Mouse (Mus musculus) cerebellum, adult 2 months (tissue): Measurements from ENCODE around the gene Ereg.

Experiments used
- CTCF ChIP-seq: fragments of 200-500 bp; IDR thresholded peaks from 2 replicates; pipeline ENCODE4 v1.5.1; 2011; ENCODE audit warnings: low read depth, mild to moderate bottlenecking, control low read depth, low read length, moderate library complexity, borderline replicate concordance; ENCODE audit not compliant: insufficient read depth
- POLR2A ChIP-seq: fragments of 200-500 bp; IDR thresholded peaks from 2 replicates; pipeline ENCODE4 v1.6.1; 2011; ENCODE audit warnings: low read length, control low read depth, borderline replicate concordance; ENCODE audit not compliant: insufficient read depth

GRCm38 (mm10) chr5:91090301-91090700 lies 15.9 kb downstream of the Ereg start:
- TF ChIP-seq POLR2A (no peak), CTCF (no peak)
